Mouse (Mus musculus): ENCODE data around the gene Ppm1h. TPM values are rescaled to one million over a fixed set of nuclear protein-coding genes. Genes with fewer than 3 reads are reported as not detected.

The Ppm1h gene
- polyA plus RNA-seq, 1 experiment from 2014 or later: 19.8 TPM

DNA sequence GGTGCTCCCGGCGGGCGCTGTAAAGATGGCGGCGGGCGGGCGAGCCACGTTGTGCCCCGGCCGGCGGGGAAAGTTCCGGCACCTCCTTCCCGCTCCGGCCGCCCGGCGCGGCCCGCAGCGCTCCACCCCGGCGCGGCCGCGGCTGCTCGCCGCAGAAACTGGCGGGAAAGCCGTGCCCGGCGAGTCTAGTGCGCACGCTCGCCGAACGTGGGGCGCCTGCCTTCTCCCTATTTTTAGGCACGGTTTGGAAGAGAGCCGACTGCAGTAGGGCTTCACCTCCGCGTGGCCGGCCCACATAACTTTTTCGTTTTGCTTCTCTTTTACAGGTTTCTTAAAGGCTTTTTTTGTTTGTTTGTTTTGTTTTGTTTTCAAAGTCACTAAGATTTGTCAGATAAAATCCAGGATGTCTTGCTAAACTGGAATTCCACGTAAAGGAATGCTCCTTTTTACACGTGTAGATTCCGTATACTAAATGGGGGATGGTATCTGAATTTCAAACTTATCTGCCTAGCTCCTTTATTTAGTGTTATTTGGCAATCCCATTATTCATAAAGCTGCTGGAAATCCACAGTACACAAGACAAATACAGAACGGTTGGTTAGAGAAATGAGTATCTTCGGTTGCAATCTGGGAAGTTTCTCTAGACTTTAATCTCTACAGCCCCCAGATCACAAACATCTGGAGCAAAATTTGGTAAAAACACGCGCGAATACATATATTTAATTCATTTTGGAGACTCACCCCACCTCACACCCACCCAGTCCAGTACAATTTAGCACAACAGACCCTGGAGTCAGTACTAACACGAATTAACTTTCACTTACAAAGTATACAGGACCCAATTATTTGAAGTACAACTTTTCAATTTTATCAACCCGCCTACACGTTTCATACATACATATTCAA lies 308.0 kb downstream of the Ppm1h start:
- peak; percentile 85 for DNase-seq
- Histone ChIP-seq H3K27ac (replicated peaks; ENCODE audit: low read depth, low read length) (peak overlapping the region; percentile 100), H3K36me3 (ENCODE audit: control insufficient read depth, insufficient read depth, low read length) (peaks cover 11% of the 10 kb centered on the region), H3K4me3 (replicated peaks; ENCODE audit: low read depth, low read length) (peak overlapping the region; percentile 89), H3K9me3 (ENCODE audit: control insufficient read depth, low read length) (no peaks in the 10 kb centered on the region), H3K4me2 (ENCODE audit: low read length) (peak overlapping the region; percentile 89), H3K4me1 (ENCODE audit: control insufficient read depth, insufficient read depth, low read length) (peaks cover 29% of the 10 kb centered on the region), H3K9ac (replicated peaks; ENCODE audit: low read length) (peak overlapping the region; percentile 98), H3K27me3 (ENCODE audit: control insufficient read depth, insufficient read depth, low read length) (no peaks in the 10 kb centered on the region)
- WGBS: 12% methylated on average over 50 of the region's 54 CpGs
- ATAC-seq (ENCODE audit: low FRiP score, low TSS enrichment): peak; percentile 77

DNA sequence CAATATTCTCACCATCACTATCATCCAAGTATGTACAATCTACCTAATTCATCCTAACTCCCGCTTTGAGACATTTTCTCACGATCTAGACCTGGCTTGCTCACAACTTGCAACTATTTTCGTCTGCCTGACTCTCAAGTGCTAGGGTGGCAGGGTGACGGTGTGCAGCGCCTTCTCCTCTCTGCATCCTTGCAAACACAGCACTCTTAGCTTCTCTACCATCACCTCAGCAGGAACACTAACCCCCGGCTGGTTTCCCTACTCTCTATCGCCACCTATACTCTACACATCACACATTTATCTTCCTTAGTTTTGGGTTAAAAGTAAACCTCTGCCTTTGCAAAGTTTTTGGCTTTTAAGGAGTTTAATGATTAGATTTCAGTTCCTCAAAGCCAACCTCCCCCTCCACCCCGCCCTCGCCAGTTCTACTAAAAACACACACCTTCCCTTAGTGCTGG lies 309.1 kb downstream of the Ppm1h start:
- Histone ChIP-seq H3K36me3 (ENCODE audit: control insufficient read depth, insufficient read depth, low read length) (peaks cover 13% of the 10 kb centered on the region), H3K9ac (replicated peaks; ENCODE audit: low read length) (no peak overlapping the region), H3K4me1 (ENCODE audit: control insufficient read depth, insufficient read depth, low read length) (peaks cover 27% of the 10 kb centered on the region), H3K4me2 (ENCODE audit: low read length) (no peak overlapping the region), H3K9me3 (ENCODE audit: control insufficient read depth, low read length) (no peaks in the 10 kb centered on the region), H3K27ac (replicated peaks; ENCODE audit: low read depth, low read length) (no peak overlapping the region), H3K4me3 (replicated peaks; ENCODE audit: low read depth, low read length) (no peak overlapping the region), H3K27me3 (ENCODE audit: control insufficient read depth, insufficient read depth, low read length) (no peaks in the 10 kb centered on the region)
- no peak for ATAC-seq (ENCODE audit: low FRiP score, low TSS enrichment)
- WGBS: 25% methylated on average over 9 of the region's 9 CpGs
- DNase-seq: peak; percentile 78

DNA sequence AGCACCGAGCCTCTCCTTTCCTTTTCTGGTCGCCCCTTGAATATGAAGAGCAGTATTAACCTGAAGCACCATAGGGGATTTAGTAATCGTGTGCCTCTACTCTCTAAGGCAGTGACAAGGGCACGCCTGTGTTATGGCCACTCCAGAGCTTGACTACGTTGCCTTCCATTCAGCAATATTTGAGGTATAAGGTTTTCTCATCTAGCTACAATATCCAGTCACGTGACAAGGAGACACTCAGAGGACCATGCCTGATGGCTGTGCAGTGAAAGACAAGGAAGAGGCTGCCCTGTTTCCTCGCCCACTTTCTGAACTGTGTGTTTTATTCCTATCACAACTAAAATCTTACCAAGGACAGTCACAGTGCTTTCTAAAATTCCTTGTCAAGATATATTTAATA lies 309.8 kb downstream of the Ppm1h start:
- WGBS: 88% methylated on average over 7 of the region's 7 CpGs
- Histone ChIP-seq H3K36me3 (ENCODE audit: control insufficient read depth, insufficient read depth, low read length) (peaks cover 15% of the 10 kb centered on the region), H3K4me3 (replicated peaks; ENCODE audit: low read depth, low read length) (no peak overlapping the region), H3K27ac (replicated peaks; ENCODE audit: low read depth, low read length) (no peak overlapping the region), H3K9me3 (ENCODE audit: control insufficient read depth, low read length) (no peaks in the 10 kb centered on the region), H3K4me2 (ENCODE audit: low read length) (no peak overlapping the region), H3K9ac (replicated peaks; ENCODE audit: low read length) (no peak overlapping the region), H3K27me3 (ENCODE audit: control insufficient read depth, insufficient read depth, low read length) (no peaks in the 10 kb centered on the region), H3K4me1 (ENCODE audit: control insufficient read depth, insufficient read depth, low read length) (peaks cover 20% of the 10 kb centered on the region)
- DNase-seq (no peak), ATAC-seq (ENCODE audit: low FRiP score, low TSS enrichment) (no peak)

DNA sequence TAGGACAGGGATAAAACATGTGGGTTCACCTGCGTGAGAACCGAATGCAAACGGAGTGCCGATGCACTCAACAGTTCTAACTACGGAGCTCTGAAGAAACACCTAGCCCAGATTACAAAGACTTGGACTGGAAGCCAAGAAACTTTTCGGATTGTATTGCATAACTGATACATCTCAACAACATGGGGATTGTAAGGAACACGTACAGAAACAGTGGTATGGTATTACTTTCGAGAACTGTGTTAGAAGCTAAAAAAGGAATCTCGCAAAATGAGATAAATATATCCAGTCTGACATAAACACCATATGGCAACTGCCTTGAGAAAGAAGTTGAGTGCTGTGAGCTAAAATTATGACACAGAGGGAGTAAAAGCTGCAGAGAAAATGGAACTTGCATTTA lies 311.4 kb downstream of the Ppm1h start:
- Histone ChIP-seq H3K27ac (replicated peaks; ENCODE audit: low read depth, low read length) (no peak overlapping the region), H3K27me3 (ENCODE audit: control insufficient read depth, insufficient read depth, low read length) (no peaks in the 10 kb centered on the region), H3K4me2 (ENCODE audit: low read length) (no peak overlapping the region), H3K9ac (replicated peaks; ENCODE audit: low read length) (no peak overlapping the region), H3K4me3 (replicated peaks; ENCODE audit: low read depth, low read length) (no peak overlapping the region), H3K9me3 (ENCODE audit: control insufficient read depth, low read length) (no peaks in the 10 kb centered on the region), H3K4me1 (ENCODE audit: control insufficient read depth, insufficient read depth, low read length) (peaks cover 11% of the 10 kb centered on the region), H3K36me3 (ENCODE audit: control insufficient read depth, insufficient read depth, low read length) (peaks cover 26% of the 10 kb centered on the region)
- DNase-seq (no peak), ATAC-seq (ENCODE audit: low FRiP score, low TSS enrichment) (no peak)
- WGBS: 98% methylated on average over 9 of the region's 9 CpGs

DNA sequence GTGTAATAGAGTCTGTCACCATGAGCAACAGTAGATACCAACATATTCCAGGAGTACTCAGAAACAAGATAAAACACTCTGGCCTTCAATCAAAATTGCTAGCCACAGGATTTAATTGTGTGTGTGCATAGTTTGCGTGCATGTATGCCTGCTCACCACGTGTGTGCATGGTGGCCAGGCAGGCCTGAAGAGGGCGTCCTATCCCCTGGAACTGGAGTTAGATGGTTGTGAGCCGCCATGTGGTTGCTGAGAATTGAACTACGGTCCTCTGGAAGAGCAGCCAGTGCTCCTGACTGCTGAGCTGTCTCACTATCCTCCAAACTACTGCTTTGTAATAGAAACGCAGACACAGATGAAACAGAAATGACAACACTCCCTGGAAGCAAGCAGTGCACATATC lies 312.0 kb downstream of the Ppm1h start:
- Histone ChIP-seq H3K27ac (replicated peaks; ENCODE audit: low read depth, low read length) (no peak overlapping the region), H3K4me1 (ENCODE audit: control insufficient read depth, insufficient read depth, low read length) (peaks cover 11% of the 10 kb centered on the region), H3K9ac (replicated peaks; ENCODE audit: low read length) (no peak overlapping the region), H3K9me3 (ENCODE audit: control insufficient read depth, low read length) (no peaks in the 10 kb centered on the region), H3K36me3 (ENCODE audit: control insufficient read depth, insufficient read depth, low read length) (peaks cover 31% of the 10 kb centered on the region), H3K27me3 (ENCODE audit: control insufficient read depth, insufficient read depth, low read length) (no peaks in the 10 kb centered on the region), H3K4me2 (ENCODE audit: low read length) (no peak overlapping the region), H3K4me3 (replicated peaks; ENCODE audit: low read depth, low read length) (no peak overlapping the region)
- DNase-seq: no peak
- 97% methylated on average over 6 of the region's 6 CpGs for WGBS
- no peak for ATAC-seq (ENCODE audit: low FRiP score, low TSS enrichment)

DNA sequence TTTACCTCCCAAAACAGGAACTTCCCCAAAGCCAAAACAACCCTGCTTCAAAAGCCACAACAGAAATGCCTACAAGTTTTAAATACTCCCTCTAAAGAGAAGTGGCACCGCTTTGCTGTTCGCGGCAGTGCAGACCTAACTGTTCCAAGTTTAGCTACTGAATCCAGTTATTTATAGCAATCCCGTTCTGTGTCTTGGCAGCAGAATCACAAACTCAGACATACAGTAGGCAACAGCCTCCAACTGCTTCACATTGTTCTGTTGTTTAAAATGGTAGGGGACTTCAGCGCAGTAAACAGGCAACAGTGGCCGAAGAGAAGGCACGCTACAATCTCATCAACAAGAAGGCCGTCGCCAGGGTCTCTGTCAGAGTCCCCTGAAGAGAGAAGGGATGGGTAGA lies 312.5 kb downstream of the Ppm1h start:
- ATAC-seq (ENCODE audit: low FRiP score, low TSS enrichment) (no peak), DNase-seq (no peak)
- H3K27ac ChIP-seq (replicated peaks; ENCODE audit: low read depth, low read length): no peak overlapping the region
- H3K4me3 ChIP-seq (replicated peaks; ENCODE audit: low read depth, low read length): no peak overlapping the region
- H3K36me3 ChIP-seq (ENCODE audit: control insufficient read depth, insufficient read depth, low read length): peaks cover 35% of the 10 kb centered on the region
- WGBS: 95% methylated on average over 9 of the region's 9 CpGs
- no peak overlapping the region for H3K4me2 ChIP-seq (ENCODE audit: low read length)
- H3K9ac ChIP-seq (replicated peaks; ENCODE audit: low read length): no peak overlapping the region
- peaks cover 11% of the 10 kb centered on the region for H3K4me1 ChIP-seq (ENCODE audit: control insufficient read depth, insufficient read depth, low read length)
- H3K27me3 ChIP-seq (ENCODE audit: control insufficient read depth, insufficient read depth, low read length): no peaks in the 10 kb centered on the region
- no peaks in the 10 kb centered on the region for H3K9me3 ChIP-seq (ENCODE audit: control insufficient read depth, low read length)

DNA sequence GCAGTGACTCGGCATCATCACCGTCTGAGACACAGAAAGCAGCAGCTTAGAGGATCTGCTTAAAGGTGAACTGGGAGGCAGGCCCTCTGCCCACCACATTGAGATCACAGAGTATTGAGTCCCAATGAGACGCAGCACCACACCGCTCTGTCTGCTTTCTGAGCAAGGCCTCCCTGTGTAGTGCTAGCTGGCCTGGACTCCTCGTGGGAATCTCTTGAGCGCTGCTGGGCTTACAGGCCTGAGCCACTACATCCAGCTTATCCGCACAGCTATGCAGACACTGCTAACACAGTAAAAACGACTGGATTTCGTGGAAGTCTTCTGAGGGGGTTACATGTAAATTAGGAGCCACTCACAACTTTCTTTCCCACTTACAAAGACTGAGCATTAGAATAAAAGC lies 313.1 kb downstream of the Ppm1h start:
- Histone ChIP-seq H3K9me3 (ENCODE audit: control insufficient read depth, low read length) (no peaks in the 10 kb centered on the region), H3K36me3 (ENCODE audit: control insufficient read depth, insufficient read depth, low read length) (peaks cover 39% of the 10 kb centered on the region), H3K27ac (replicated peaks; ENCODE audit: low read depth, low read length) (no peak overlapping the region), H3K27me3 (ENCODE audit: control insufficient read depth, insufficient read depth, low read length) (no peaks in the 10 kb centered on the region), H3K4me2 (ENCODE audit: low read length) (no peak overlapping the region), H3K9ac (replicated peaks; ENCODE audit: low read length) (no peak overlapping the region), H3K4me1 (ENCODE audit: control insufficient read depth, insufficient read depth, low read length) (peaks cover 9% of the 10 kb centered on the region), H3K4me3 (replicated peaks; ENCODE audit: low read depth, low read length) (no peak overlapping the region)
- DNase-seq (no peak), ATAC-seq (ENCODE audit: low FRiP score, low TSS enrichment) (no peak)
- WGBS: 90% methylated on average over 9 of the region's 9 CpGs

DNA sequence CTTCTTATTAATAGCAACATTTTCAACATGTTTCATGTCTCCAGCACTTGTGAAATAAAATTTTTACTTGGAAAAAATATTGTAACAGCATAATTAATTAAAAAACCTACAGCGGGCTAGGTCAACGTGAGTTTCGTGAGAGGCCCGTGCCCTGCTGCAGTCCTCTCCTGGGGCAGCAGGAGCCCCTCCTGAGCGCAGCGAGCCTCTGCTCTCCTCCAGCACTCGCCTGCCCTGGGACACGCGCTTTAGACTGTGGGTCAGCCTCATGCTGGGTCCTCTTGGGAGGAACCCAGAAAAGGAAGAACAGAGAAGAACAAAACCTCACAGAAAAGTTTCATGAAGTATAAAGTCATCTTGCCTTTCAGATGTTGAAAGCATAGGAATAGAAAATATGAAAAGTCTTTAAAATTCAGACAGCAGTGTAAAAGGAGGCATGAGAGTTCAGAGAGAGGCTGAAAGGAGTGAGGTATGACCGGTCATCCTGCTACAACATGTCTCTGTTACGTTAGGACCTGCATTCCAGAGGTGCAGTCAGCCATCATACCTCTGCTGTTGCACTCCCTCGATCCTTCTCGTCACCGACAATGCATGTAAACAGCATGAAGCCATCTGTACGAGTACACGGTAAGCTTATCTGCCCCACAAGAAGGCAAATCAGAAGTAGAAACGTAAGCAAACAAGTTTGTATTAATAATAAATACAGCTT lies 316.0 kb downstream of the Ppm1h start:
- no peak overlapping the region for H3K27ac ChIP-seq (replicated peaks; ENCODE audit: low read depth, low read length)
- 48% methylated on average over 17 of the region's 17 CpGs for WGBS
- no peaks in the 10 kb centered on the region for H3K9me3 ChIP-seq (ENCODE audit: control insufficient read depth, low read length)
- no peak overlapping the region for H3K4me2 ChIP-seq (ENCODE audit: low read length)
- no peaks in the 10 kb centered on the region for H3K27me3 ChIP-seq (ENCODE audit: control insufficient read depth, insufficient read depth, low read length)
- no peak for ATAC-seq (ENCODE audit: low FRiP score, low TSS enrichment)
- H3K4me3 ChIP-seq (replicated peaks; ENCODE audit: low read depth, low read length): no peak overlapping the region
- H3K9ac ChIP-seq (replicated peaks; ENCODE audit: low read length): no peak overlapping the region
- peaks cover 66% of the 10 kb centered on the region for H3K36me3 ChIP-seq (ENCODE audit: control insufficient read depth, insufficient read depth, low read length)
- H3K4me1 ChIP-seq (ENCODE audit: control insufficient read depth, insufficient read depth, low read length): no peaks in the 10 kb centered on the region
- DNase-seq: no peak
